ENCODE assay signal across 18 mouse cellular contexts in genomic region chr9:121067043-121067442, GRCm38 (mm10).
A peak's percentile ranks its signal among the peaks of the same experiment; 100 is the strongest.
DNase-seq lines count a peak whose midpoint lies in the region; ATAC-seq lines count a peak whose summit lies in the region.
"Had no signal": no experiment of that assay in that cellular context is flagged by ENCODE, and none has a peak within 500 bp of the region (broad histone marks: within the 10 kb centered on the region; RNA-seq: fewer than 3 reads in every experiment).

No protein-coding gene starts in this region.

- no peak for DNase-seq in frontal cortex, adult 2 months (ENCODE audit: extremely low spot score in 1 of 2, low spot score in 1 of 2)
- no peak for DNase-seq in midbrain, embryonic 10.5 days (ENCODE audit: low spot score)
- DNase-seq in cerebellum, adult 9-11 months = peak; percentile 97
- DNase-seq in urinary bladder, postnatal 10 days (ENCODE audit: low spot score) = no peak
- DNase-seq in ovary, postnatal 36 days (ENCODE audit: low spot score) = no peak
- no peak for DNase-seq in urinary bladder, postnatal 14 days (ENCODE audit: low spot score)
- DNase-seq: gastrocnemius, adult 2 months; heart, adult 18-20 months; kidney, adult 2 months; kidney, postnatal 25 days; lung, embryonic 14.5 days; thymus, adult 18-20 months had no signal

- H3K27me3 ChIP-seq in midbrain, embryonic 10.5 days (ENCODE audit: low read depth, poor library complexity, severe bottlenecking) = no peaks in the 10 kb centered on the region
- no peaks in the 10 kb centered on the region for H3K27me3 ChIP-seq in midbrain, embryonic 15.5 days (replicated peaks)
- H3K27me3 ChIP-seq: liver, embryonic 12.5 days had no signal

- no peaks in the 10 kb centered on the region for H3K9me3 ChIP-seq in midbrain, embryonic 10.5 days (replicated peaks)
- no peaks in the 10 kb centered on the region for H3K9me3 ChIP-seq in midbrain, embryonic 15.5 days
- H3K9me3 ChIP-seq: embryonic facial prominence, embryonic 10.5 days; liver, embryonic 12.5 days; midbrain, embryonic 13.5 days had no signal

- H3K4me1 ChIP-seq in midbrain, embryonic 10.5 days = peaks cover 30% of the 10 kb centered on the region
- peaks cover 8% of the 10 kb centered on the region for H3K4me1 ChIP-seq in midbrain, embryonic 15.5 days
- H3K4me1 ChIP-seq: liver, embryonic 12.5 days had no signal

- no peak overlapping the region for H3K4me2 ChIP-seq in midbrain, embryonic 15.5 days
- H3K4me2 ChIP-seq: liver, embryonic 12.5 days; lung, embryonic 14.5 days; midbrain, embryonic 13.5 days had no signal

- H3K36me3 ChIP-seq in midbrain, embryonic 10.5 days = no peaks in the 10 kb centered on the region
- H3K36me3 ChIP-seq in midbrain, embryonic 15.5 days (replicated peaks) = no peaks in the 10 kb centered on the region
- H3K36me3 ChIP-seq: embryonic facial prominence, embryonic 10.5 days; liver, embryonic 12.5 days; midbrain, embryonic 13.5 days had no signal

- H3K9ac ChIP-seq in midbrain, embryonic 15.5 days = no peak overlapping the region
- H3K9ac ChIP-seq: liver, embryonic 12.5 days; lung, embryonic 14.5 days; midbrain, embryonic 13.5 days had no signal

- 0 out of 2 replicates have a peak, but pooled peaks have one; percentile 34 for ATAC-seq in frontal cortex, adult (ENCODE audit: low TSS enrichment)
- ATAC-seq in midbrain, embryonic 15.5 days (replicated peaks) = no peak
- ATAC-seq: forebrain, embryonic 14.5 days; liver, embryonic 12.5 days; midbrain, embryonic 13.5 days had no signal

- WGBS in midbrain, embryonic 10.5 days = 85% methylated on average over 10 of the region's 10 CpGs
- WGBS in midbrain, embryonic 15.5 days = 75% methylated on average over 10 of the region's 10 CpGs

- peak overlapping the region; percentile 18; the same call in 1 of the 2 replicates for H3K27ac ChIP-seq in midbrain, embryonic 10.5 days (replicated peaks)
- no peak overlapping the region for H3K27ac ChIP-seq in midbrain, embryonic 15.5 days
- H3K27ac ChIP-seq: embryonic facial prominence, embryonic 10.5 days; gastrocnemius, adult 2 months; liver, embryonic 12.5 days; midbrain, embryonic 13.5 days had no signal

- no peak overlapping the region for H3K4me3 ChIP-seq in midbrain, embryonic 10.5 days
- no peak overlapping the region for H3K4me3 ChIP-seq in midbrain, embryonic 15.5 days
- H3K4me3 ChIP-seq: embryonic facial prominence, embryonic 10.5 days; gastrocnemius, adult 2 months; liver, embryonic 12.5 days; midbrain, embryonic 13.5 days had no signal
